Comparison of ENCODE assay signal across 9 mouse cellular contexts in genomic region chr2:58699931-58700330, GRCm38 (mm10).
DNase-seq lines count a peak whose midpoint lies in the region; ATAC-seq lines count a peak whose summit lies in the region.
"Had no signal": no experiment of that assay in that cellular context is flagged by ENCODE, and none has a peak within 500 bp of the region (broad histone marks: within the 10 kb centered on the region; RNA-seq: fewer than 3 reads in every experiment).

No protein-coding gene starts in this region.

- ATAC-seq in hindbrain, embryonic 14.5 days (ENCODE audit: low FRiP score): peak; percentile 80; the same call in 1 of the 2 replicates
- no peak for ATAC-seq in erythroid progenitor cell, adult 5-6 weeks (replicated peaks; ENCODE audit: low FRiP score, poor library complexity, severe bottlenecking)

- H3K4me2 ChIP-seq in hindbrain, embryonic 14.5 days (replicated peaks): no peak overlapping the region
- H3K4me2 ChIP-seq: lung, embryonic 15.5 days had no signal

- no peak overlapping the region for H3K9ac ChIP-seq in hindbrain, embryonic 14.5 days
- H3K9ac ChIP-seq: lung, embryonic 15.5 days had no signal

- H3K9me3 ChIP-seq in hindbrain, embryonic 14.5 days (ENCODE audit: control insufficient read depth, low read length): no peaks in the 10 kb centered on the region
- H3K9me3 ChIP-seq: lung, embryonic 15.5 days had no signal

- no peak overlapping the region for H3K4me3 ChIP-seq in hindbrain, embryonic 14.5 days (replicated peaks; ENCODE audit: low read length)
- H3K4me3 ChIP-seq: lung, embryonic 15.5 days had no signal

- no peaks in the 10 kb centered on the region for H3K4me1 ChIP-seq in hindbrain, embryonic 14.5 days (replicated peaks; ENCODE audit: control insufficient read depth, insufficient read depth, low read length)
- H3K4me1 ChIP-seq: lung, embryonic 15.5 days had no signal

- H3K36me3 ChIP-seq in hindbrain, embryonic 14.5 days (replicated peaks; ENCODE audit: control insufficient read depth, insufficient read depth): no peaks in the 10 kb centered on the region
- H3K36me3 ChIP-seq: lung, embryonic 15.5 days had no signal

- DNase-seq in adrenal gland, adult 18-20 months (ENCODE audit: low spot score in 2 of 2): peak; percentile 61 to 62
- peak; percentile 90 to 95 for DNase-seq in cerebellum, postnatal 10 days
- DNase-seq in frontal cortex, postnatal 14 days (ENCODE audit: low spot score in 2 of 2): peak; percentile 29 to 59
- DNase-seq in hindbrain, embryonic 14.5 days (ENCODE audit: low spot score): peak; percentile 74
- DNase-seq in layer of hippocampus, adult 9-11 months: peak; percentile 72
- peak; percentile 81 for DNase-seq in lung, postnatal 25 days (ENCODE audit: low spot score)
- peak; percentile 74 to 76 for DNase-seq in right cerebral cortex, postnatal 10 days (ENCODE audit: low spot score in 2 of 2)

- 27% methylated on average over 5 of the region's 5 CpGs for WGBS in hindbrain, embryonic 14.5 days

- H3K27ac ChIP-seq in hindbrain, embryonic 14.5 days: no peak overlapping the region
- H3K27ac ChIP-seq: lung, embryonic 15.5 days had no signal

- no peaks in the 10 kb centered on the region for H3K27me3 ChIP-seq in hindbrain, embryonic 14.5 days (ENCODE audit: control insufficient read depth, insufficient read depth, low read length)
- H3K27me3 ChIP-seq: lung, embryonic 15.5 days had no signal
